Mouse (Mus musculus) lung, adult 2 months (tissue): Measurements from ENCODE around the gene Ifit1bl1. TPM values are rescaled to one million over a fixed set of nuclear protein-coding genes. Genes with fewer than 3 reads are reported as not detected.
A peak's percentile ranks its signal among the peaks of the same experiment; 100 is the strongest.
"Not testable (repeated sequence)": the region's sequence is repeated elsewhere in the genome, so short reads cannot be mapped to it uniquely, and the experiment has no call there.

Experiments
- DNase-seq: peaks from one replicate; pipeline ENCODE4 v3.0.0; 2022
- H3K4me1 ChIP-seq: fragments of 200-500 bp; 2 replicates; pipeline ENCODE4 v1.6.1; 2011; ENCODE audit warnings: low read length; ENCODE audit not compliant: control insufficient read depth, insufficient read depth
- H3K4me3 ChIP-seq: fragments of 200-500 bp; replicated peaks from 2 replicates; pipeline ENCODE3; 2011; ENCODE audit warnings: low read depth, mild to moderate bottlenecking, control low read depth, low read length; ENCODE audit errors: extremely low read depth
- CTCF ChIP-seq: fragments of 200-500 bp; IDR thresholded peaks from 2 replicates; pipeline ENCODE4 v1.5.1; 2011; ENCODE audit warnings: mild to moderate bottlenecking, low read length, control low read depth; ENCODE audit not compliant: insufficient read depth
- POLR2A ChIP-seq: fragments of 200-500 bp; IDR thresholded peaks from 2 replicates; pipeline ENCODE4 v1.6.1; 2011; ENCODE audit warnings: low read depth, mild to moderate bottlenecking, control low read depth, low read length, borderline replicate concordance; ENCODE audit errors: extremely low read depth
- WGBS: fragments of 180-500 bp; shearing (Covaris S2); methylation state at CpG from one replicate; pipeline ENCODE4 v1.1.7; 2018; 5-methylcytosine and 5-hydroxymethylcytosine counted together
- polyA plus RNA-seq: library from polyadenylated mRNA; depleted of rRNA; stranded (reverse); fragments of >200 nt; gene quantifications from 2 replicates; pipeline ENCODE4 v1.2.3, GENCODE M21; 2012

Gene Ifit1bl1
- polyA plus RNA-seq, 1 experiment: 1.1 TPM

- DNase-seq: no peak
- Histone ChIP-seq H3K4me3 (no peak overlapping the region), H3K4me1 (no peaks in the 10 kb centered on the region)
- 94% methylated on average over 6 of the region's 6 CpGs for WGBS
- TF ChIP-seq CTCF: no peak
- TF ChIP-seq POLR2A: no peak
These were observed 22.0 kb upstream of the Ifit1bl1 start for GRCm38 (mm10) chr19:34623781-34624180.

DNA sequence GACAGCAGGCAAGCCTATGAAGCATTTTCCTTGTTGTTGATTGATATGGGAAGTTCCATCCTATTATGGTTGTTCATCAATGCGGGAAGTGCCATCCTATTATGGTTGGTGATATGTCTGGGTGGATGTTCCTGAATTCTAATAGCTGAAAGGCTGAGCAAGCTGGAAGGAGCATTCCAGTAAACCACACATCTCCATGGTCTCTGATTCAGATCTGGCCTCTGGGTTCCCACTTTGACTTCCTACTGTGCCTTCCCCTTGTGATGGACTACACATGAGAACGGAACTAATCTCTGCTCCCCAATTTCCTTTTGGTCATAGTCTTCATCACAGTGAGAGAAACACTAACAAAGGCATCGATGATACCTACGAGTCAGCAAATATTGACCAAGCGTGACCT, 19.1 kb upstream of the Ifit1bl1 start:
- DNase-seq: no peak
- TF ChIP-seq POLR2A: no peak
- no peak for TF ChIP-seq CTCF
- 86% methylated on average over 5 of the region's 5 CpGs for WGBS
- Histone ChIP-seq H3K4me1 (no peaks in the 10 kb centered on the region), H3K4me3 (no peak overlapping the region)

- not testable (repeated sequence) for H3K4me1 ChIP-seq, H3K4me3 ChIP-seq, DNase-seq
- WGBS: 60% methylated on average over 6 of the region's 11 CpGs
These were observed 10.7 kb upstream of the Ifit1bl1 start for GRCm38 (mm10) chr19:34612243-34613001.

DNA sequence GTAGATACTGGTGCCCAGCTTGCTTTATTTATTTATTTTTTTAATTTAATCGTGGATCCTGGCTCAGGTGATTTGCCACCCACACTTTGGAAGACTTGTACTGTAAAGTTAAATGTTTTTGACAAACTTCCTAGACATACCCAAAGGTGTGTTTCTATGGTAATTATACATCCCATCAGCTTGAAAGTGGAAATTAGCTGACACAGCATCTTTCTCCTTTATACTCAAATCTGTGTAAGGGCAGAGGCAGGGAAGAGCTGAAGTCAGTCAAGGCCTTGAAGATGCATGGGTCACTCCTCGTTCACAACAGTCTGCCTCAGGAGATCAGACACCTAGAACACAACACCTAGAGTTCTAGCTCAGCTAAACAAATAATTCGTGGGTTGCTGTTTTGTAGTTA, 8.4 kb upstream of the Ifit1bl1 start:
- DNase-seq, H3K4me3 ChIP-seq, H3K4me1 ChIP-seq: not testable (repeated sequence)
- 69% methylated on average over 3 of the region's 3 CpGs for WGBS

GRCm38 (mm10) chr19:34607237-34608051, 5.7 kb upstream of the Ifit1bl1 start, which contains the start of gene Ifit3b:
Gene Ifit3b, plus strand, starts transcription at chr19:34607970.
- peak; percentile 53 for DNase-seq
- peak within 1 kb of the TSS; percentile 36 for H3K4me3 ChIP-seq

GRCm38 (mm10) chr19:34605472-34605871, 3.7 kb upstream of the Ifit1bl1 start:
- no peak for DNase-seq
- 93% methylated on average over 3 of the region's 3 CpGs for WGBS
- Histone ChIP-seq H3K4me3 (no peak overlapping the region), H3K4me1 (peaks cover 9% of the 10 kb centered on the region)
- TF ChIP-seq CTCF (no peak), POLR2A (no peak)

More at GRCm38 (mm10) chr19:34607237-34608051, 5.7 kb upstream of the Ifit1bl1 start, which contains the start of gene Ifit3b:
- 8% methylated on average over 4 of the region's 4 CpGs for WGBS
- not testable (repeated sequence) for H3K4me1 ChIP-seq

DNA sequence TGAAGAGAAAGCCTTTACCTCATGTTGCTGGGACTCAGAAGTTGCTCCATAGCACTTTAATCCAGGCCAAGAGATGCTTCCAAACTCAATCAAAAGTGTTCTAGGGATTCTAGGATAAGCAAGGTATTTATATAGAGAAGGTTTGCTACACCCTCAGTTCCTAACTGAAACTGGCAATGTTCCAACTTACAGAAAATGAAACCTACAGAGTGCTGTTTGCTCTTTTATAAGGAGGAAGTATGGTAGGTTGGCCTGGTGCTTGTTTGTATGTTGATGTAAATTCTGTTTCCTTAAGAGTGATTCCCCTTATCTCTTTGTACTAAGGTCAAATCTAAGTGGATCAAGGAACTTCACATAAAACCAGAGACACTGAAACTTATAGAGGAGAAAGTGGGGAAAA, 2.5 kb downstream of the Ifit1bl1 start:
- not testable (repeated sequence) for H3K4me3 ChIP-seq, DNase-seq, H3K4me1 ChIP-seq

GRCm38 (mm10) chr19:34598341-34598740, 3.4 kb downstream of the Ifit1bl1 start:
- peaks cover 9% of the 10 kb centered on the region for H3K4me1 ChIP-seq
- H3K4me3 ChIP-seq: no peak overlapping the region
- WGBS: 51% methylated on average over 2 of the region's 2 CpGs
- no peak for TF ChIP-seq CTCF
- no peak for DNase-seq

GRCm38 (mm10) chr19:34596811-34597210, 4.9 kb downstream of the Ifit1bl1 start:
- no peak for TF ChIP-seq CTCF
- TF ChIP-seq POLR2A: no peak

GRCm38 (mm10) chr19:34594523-34594922, 7.2 kb downstream of the Ifit1bl1 start:
- not testable (repeated sequence) for DNase-seq, H3K4me3 ChIP-seq, H3K4me1 ChIP-seq
- WGBS: 67% methylated on average over 3 of the region's 3 CpGs

More at GRCm38 (mm10) chr19:34596811-34597210, 4.9 kb downstream of the Ifit1bl1 start:
- H3K4me3 ChIP-seq: no peak overlapping the region
- no peak for DNase-seq
- peaks cover 5% of the 10 kb centered on the region for H3K4me1 ChIP-seq

GRCm38 (mm10) chr19:34593456-34593855, 8.3 kb downstream of the Ifit1bl1 start:
- no peak for DNase-seq
- 89% methylated on average over 2 of the region's 2 CpGs for WGBS
- TF ChIP-seq CTCF: no peak

More at GRCm38 (mm10) chr19:34593456-34593855, 8.3 kb downstream of the Ifit1bl1 start:
- Histone ChIP-seq H3K4me1 (peaks cover 4% of the 10 kb centered on the region), H3K4me3 (no peak overlapping the region)
